Mouse (Mus musculus) liver, embryonic 14 days (tissue): ENCODE measurements around the gene Olfr722. TPM values are rescaled to one million over a fixed set of nuclear protein-coding genes. Genes with fewer than 3 reads are reported as not detected.

Experiments used
- polyA plus RNA-seq: library from polyadenylated mRNA; depleted of rRNA; stranded (reverse); fragments of >200 nt; gene quantifications from 2 replicates; pipeline ENCODE4 v1.2.3, GENCODE M21; 2012; rRNA removed

Gene Olfr722
- not detected in 2 replicates for polyA plus RNA-seq

DNA sequence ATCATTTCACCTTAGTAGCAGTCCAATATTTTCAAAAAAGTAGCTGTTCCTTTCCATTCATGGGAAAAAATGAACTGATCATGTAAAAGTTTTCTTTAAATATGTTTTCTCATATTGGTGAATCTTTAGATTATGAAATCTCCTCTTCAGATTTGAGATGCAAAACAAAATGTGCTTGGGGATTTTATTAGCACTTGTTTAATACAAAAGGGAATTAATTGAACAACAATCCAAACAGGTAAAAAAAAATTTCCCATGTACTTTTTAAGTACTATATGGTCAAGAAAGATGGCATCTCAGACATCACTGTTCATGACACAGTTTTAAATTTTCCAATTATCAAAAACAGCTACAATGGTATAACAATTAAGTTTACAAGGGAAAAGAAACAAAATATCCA lies at the start of gene Olfr722:
Olfr722 (minus strand) TSS at position 101 of the 400 bp plus-strand sequence.

DNA sequence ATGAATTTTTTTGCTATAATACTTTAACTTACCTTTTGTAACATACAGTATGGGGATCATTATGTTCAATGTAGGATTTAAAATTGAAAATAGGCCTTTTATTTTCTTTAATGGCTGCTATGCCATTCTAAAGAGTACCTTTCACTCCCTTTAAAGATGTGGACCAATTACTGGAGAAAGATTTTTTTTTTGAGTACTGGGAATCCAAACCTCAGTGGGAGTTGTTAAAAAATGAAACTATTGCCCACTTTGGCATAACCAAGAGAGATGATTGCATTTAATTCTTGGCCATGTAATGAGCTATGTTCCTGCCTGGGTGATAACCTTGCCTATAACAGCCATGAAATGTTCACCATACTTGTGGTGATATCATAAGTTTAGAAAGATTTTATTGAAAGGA lies 29.9 kb upstream of the Olfr722 start, which contains the start of gene Olfr723:
Olfr723 (minus strand) TSS at position 101 of the 400 bp plus-strand sequence.

Other genes with a start within 250 kb of the Olfr722 start
- 0.14 and 0.33 TPM in 2 replicates for gene Armh4, start 118.6 kb downstream of the Olfr722 start, polyA plus RNA-seq
- not detected in 2 replicates for gene Olfr723, start 29.8 kb upstream of the Olfr722 start, polyA plus RNA-seq
- gene Olfr724, start 61.3 kb upstream of the Olfr722 start, polyA plus RNA-seq, result not detected in 2 replicates
- not detected in 2 replicates for gene Olfr725, start 138.4 kb upstream of the Olfr722 start, polyA plus RNA-seq
- gene Olfr726, start 189.0 kb upstream of the Olfr722 start, polyA plus RNA-seq, result not detected in 2 replicates
- gene Olfr727, start 221.2 kb upstream of the Olfr722 start, polyA plus RNA-seq, result not detected in 2 replicates
- gene Olfr728, start 240.7 kb upstream of the Olfr722 start, polyA plus RNA-seq, result not detected in 2 replicates